Comparison of ENCODE assay signal across 19 mouse cellular contexts in genomic region chr14:29204236-29204966, GRCm38 (mm10).
DNase-seq lines count a peak whose midpoint lies in the region; ATAC-seq lines count a peak whose summit lies in the region.
"Had no signal": no experiment of that assay in that cellular context is flagged by ENCODE, and none has a peak within 500 bp of the region (broad histone marks: within the 10 kb centered on the region; RNA-seq: fewer than 3 reads in every experiment).

No protein-coding gene starts in this region.

- peak; percentile 58; the same call in 1 of the 2 replicates for ATAC-seq in forebrain, embryonic 13.5 days
- ATAC-seq in embryonic facial prominence, embryonic 15.5 days (ENCODE audit: insufficient number of reproducible peaks, low FRiP score, low TSS enrichment, low read depth) = 0 out of 2 replicates have a peak, but pooled peaks have one; percentile 34
- peak; percentile 92 for ATAC-seq in hindbrain, embryonic 16.5 days
- ATAC-seq in midbrain, embryonic 16.5 days = peak; percentile 96
- ATAC-seq in frontal cortex, adult (ENCODE audit: low TSS enrichment) = no peak
- ATAC-seq: inflammation-experienced regulatory T-cells, adult 6 months had no signal

- peaks cover 10% of the 10 kb centered on the region for H3K4me1 ChIP-seq in forebrain, embryonic 13.5 days
- peaks cover 11% of the 10 kb centered on the region for H3K4me1 ChIP-seq in forebrain, embryonic 10.5 days
- peaks cover 5% of the 10 kb centered on the region; the same call in 1 of the 2 replicates for H3K4me1 ChIP-seq in embryonic facial prominence, embryonic 15.5 days
- peaks cover 7% of the 10 kb centered on the region for H3K4me1 ChIP-seq in hindbrain, embryonic 16.5 days (ENCODE audit: control insufficient read depth, insufficient read depth, low read depth, low read length)
- H3K4me1 ChIP-seq in midbrain, embryonic 16.5 days (ENCODE audit: control insufficient read depth, insufficient read depth, low read length) = peaks cover 9% of the 10 kb centered on the region; the same call in 1 of the 2 replicates
- H3K4me1 ChIP-seq: lung, embryonic 15.5 days had no signal

- no peak overlapping the region; the same call in 1 of the 2 replicates for H3K27ac ChIP-seq in forebrain, embryonic 13.5 days
- no peak overlapping the region for H3K27ac ChIP-seq in forebrain, embryonic 10.5 days
- H3K27ac ChIP-seq in embryonic facial prominence, embryonic 15.5 days (replicated peaks) = no peak overlapping the region
- H3K27ac ChIP-seq in hindbrain, embryonic 16.5 days (ENCODE audit: low read depth, low read length) = no peak overlapping the region
- H3K27ac ChIP-seq in midbrain, embryonic 16.5 days (ENCODE audit: low read length) = no peak overlapping the region
- H3K27ac ChIP-seq: lung, embryonic 15.5 days had no signal

- WGBS in forebrain, embryonic 13.5 days = 51% methylated on average over 10 of the region's 10 CpGs
- WGBS in forebrain, embryonic 10.5 days = 78% methylated on average over 10 of the region's 10 CpGs
- WGBS in embryonic facial prominence, embryonic 15.5 days = 47% methylated on average over 10 of the region's 10 CpGs
- WGBS in hindbrain, embryonic 16.5 days = 38% methylated on average over 10 of the region's 10 CpGs
- 30% methylated on average over 10 of the region's 10 CpGs for WGBS in midbrain, embryonic 16.5 days

- no peak overlapping the region for H3K4me3 ChIP-seq in forebrain, embryonic 13.5 days
- no peak overlapping the region for H3K4me3 ChIP-seq in forebrain, embryonic 10.5 days
- no peak overlapping the region for H3K4me3 ChIP-seq in embryonic facial prominence, embryonic 15.5 days (replicated peaks)
- no peak overlapping the region for H3K4me3 ChIP-seq in hindbrain, embryonic 16.5 days (ENCODE audit: low read length)
- no peak overlapping the region for H3K4me3 ChIP-seq in midbrain, embryonic 16.5 days (ENCODE audit: low read depth, low read length)
- H3K4me3 ChIP-seq: lung, embryonic 15.5 days had no signal

- H3K36me3 ChIP-seq in forebrain, embryonic 13.5 days (ENCODE audit: poor library complexity, severe bottlenecking) = no peaks in the 10 kb centered on the region
- H3K36me3 ChIP-seq in forebrain, embryonic 10.5 days (replicated peaks) = no peaks in the 10 kb centered on the region
- H3K36me3 ChIP-seq in embryonic facial prominence, embryonic 15.5 days = no peaks in the 10 kb centered on the region
- no peaks in the 10 kb centered on the region for H3K36me3 ChIP-seq in hindbrain, embryonic 16.5 days (ENCODE audit: control insufficient read depth, insufficient read depth, low read length)
- H3K36me3 ChIP-seq in midbrain, embryonic 16.5 days (ENCODE audit: control insufficient read depth, insufficient read depth, low read length) = no peaks in the 10 kb centered on the region
- H3K36me3 ChIP-seq: lung, embryonic 15.5 days had no signal

- H3K9me3 ChIP-seq in forebrain, embryonic 13.5 days (replicated peaks) = no peaks in the 10 kb centered on the region
- no peaks in the 10 kb centered on the region; the same call in 1 of the 2 replicates for H3K9me3 ChIP-seq in forebrain, embryonic 10.5 days
- H3K9me3 ChIP-seq in embryonic facial prominence, embryonic 15.5 days (replicated peaks) = no peaks in the 10 kb centered on the region
- no peaks in the 10 kb centered on the region for H3K9me3 ChIP-seq in hindbrain, embryonic 16.5 days (ENCODE audit: control insufficient read depth, low read length)
- H3K9me3 ChIP-seq in midbrain, embryonic 16.5 days (replicated peaks; ENCODE audit: control insufficient read depth, low read length, poor library complexity, severe bottlenecking) = 0 out of 2 replicates have a peak, but pooled peaks cover 3% of the 10 kb centered on the region
- H3K9me3 ChIP-seq: lung, embryonic 15.5 days had no signal

- H3K9ac ChIP-seq in forebrain, embryonic 13.5 days = no peak overlapping the region
- H3K9ac ChIP-seq in embryonic facial prominence, embryonic 15.5 days = no peak overlapping the region
- H3K9ac ChIP-seq in hindbrain, embryonic 16.5 days (ENCODE audit: low read depth, low read length) = no peak overlapping the region
- H3K9ac ChIP-seq in midbrain, embryonic 16.5 days (ENCODE audit: low read depth, low read length) = no peak overlapping the region
- H3K9ac ChIP-seq: lung, embryonic 15.5 days had no signal

- H3K27me3 ChIP-seq in forebrain, embryonic 13.5 days = no peaks in the 10 kb centered on the region
- no peaks in the 10 kb centered on the region for H3K27me3 ChIP-seq in forebrain, embryonic 10.5 days (ENCODE audit: poor library complexity, severe bottlenecking)
- no peaks in the 10 kb centered on the region for H3K27me3 ChIP-seq in embryonic facial prominence, embryonic 15.5 days
- no peaks in the 10 kb centered on the region for H3K27me3 ChIP-seq in hindbrain, embryonic 16.5 days (replicated peaks; ENCODE audit: control insufficient read depth, insufficient read depth, low read length)
- H3K27me3 ChIP-seq in midbrain, embryonic 16.5 days (ENCODE audit: control insufficient read depth, insufficient read depth, low read depth, low read length) = no peaks in the 10 kb centered on the region
- H3K27me3 ChIP-seq: lung, embryonic 15.5 days had no signal

- DNase-seq in forebrain, embryonic 10.5 days (ENCODE audit: extremely low spot score, low spot score) = no peak
- DNase-seq in lung, adult 18-20 months = no peak
- no peak for DNase-seq in urinary bladder, postnatal 36 days (ENCODE audit: low spot score in 2 of 2)
- DNase-seq: adrenal gland, adult 2 months; cerebellum, adult 2 months; gastrocnemius, postnatal 25 days; kidney, adult 8-10 months; kidney, postnatal 4 days; retina, postnatal 1 day; right cerebral cortex, postnatal 4 days; thymus, adult 18-20 months had no signal

- no peak overlapping the region for H3K4me2 ChIP-seq in forebrain, embryonic 13.5 days
- no peak overlapping the region for H3K4me2 ChIP-seq in embryonic facial prominence, embryonic 15.5 days (replicated peaks)
- no peak overlapping the region for H3K4me2 ChIP-seq in hindbrain, embryonic 16.5 days (ENCODE audit: low read length)
- no peak overlapping the region for H3K4me2 ChIP-seq in midbrain, embryonic 16.5 days (ENCODE audit: low read length)
- H3K4me2 ChIP-seq: liver, embryonic 11.5 days; lung, embryonic 15.5 days had no signal
